Mouse (Mus musculus): ENCODE measurements around the gene Sun2. TPM values are rescaled to one million over a fixed set of nuclear protein-coding genes. Genes with fewer than 3 reads are reported as not detected.

The Sun2 gene
- polyA plus RNA-seq, 1 experiment from 2014 or later: 8.1 TPM

DNA sequence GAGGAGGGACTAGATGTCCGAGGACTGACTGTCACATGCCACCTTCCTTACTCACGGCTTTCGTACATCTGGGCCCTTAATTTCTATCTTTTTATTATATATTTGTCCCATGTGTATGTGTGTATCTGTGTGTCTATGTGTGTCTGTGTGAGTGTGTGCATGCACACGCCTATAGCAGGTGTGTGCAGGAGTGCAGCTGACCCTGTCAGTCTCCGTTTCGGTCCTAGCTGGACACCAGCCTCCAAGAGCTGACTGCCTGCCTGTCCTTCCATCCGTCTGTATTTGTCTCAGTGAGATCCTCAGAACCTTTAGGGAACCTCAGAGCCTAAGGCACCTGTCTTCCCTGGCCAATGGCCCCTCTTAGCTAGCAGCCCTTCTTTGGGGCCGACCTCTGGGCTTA lies 22.1 kb downstream of the Sun2 start:
- H3K4me3 ChIP-seq: no peak overlapping the region
- no peaks in the 10 kb centered on the region for H3K9me3 ChIP-seq (replicated peaks)
- WGBS: 88% methylated on average over 8 of the region's 8 CpGs
- H3K36me3 ChIP-seq (ENCODE audit: poor library complexity, severe bottlenecking): peaks cover 85% of the 10 kb centered on the region
- H3K9ac ChIP-seq: no peak overlapping the region
- H3K27me3 ChIP-seq: no peaks in the 10 kb centered on the region
- H3K4me2 ChIP-seq: no peak overlapping the region
- ATAC-seq: no peak
- no peaks in the 10 kb centered on the region for H3K4me1 ChIP-seq
- H3K27ac ChIP-seq: no peak overlapping the region

DNA sequence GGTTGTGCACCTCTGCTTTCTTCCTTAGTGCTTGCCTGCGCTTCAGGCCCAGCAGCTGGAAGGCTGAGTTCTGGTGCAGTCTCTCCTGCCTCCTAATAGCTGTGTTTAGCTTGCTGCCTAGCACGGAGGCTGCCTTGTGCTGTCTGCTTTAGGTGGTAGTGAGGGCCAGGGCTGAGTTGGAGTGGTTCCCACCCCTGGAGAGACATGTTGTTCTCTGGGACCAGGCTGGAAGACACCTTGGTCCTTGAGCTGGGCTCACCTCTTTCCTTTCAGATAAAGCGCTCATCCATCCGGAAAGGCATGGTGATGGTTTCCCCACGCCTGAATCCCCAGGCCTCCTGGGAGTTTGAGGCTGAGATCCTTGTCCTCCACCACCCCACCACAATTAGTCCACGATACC lies 25.6 kb downstream of the Sun2 start:
- Histone ChIP-seq H3K4me3 (no peak overlapping the region), H3K4me2 (no peak overlapping the region), H3K9ac (no peak overlapping the region), H3K27me3 (no peaks in the 10 kb centered on the region), H3K27ac (no peak overlapping the region), H3K9me3 (replicated peaks) (no peaks in the 10 kb centered on the region), H3K36me3 (ENCODE audit: poor library complexity, severe bottlenecking) (peaks cover 97% of the 10 kb centered on the region), H3K4me1 (no peaks in the 10 kb centered on the region)
- no peak for ATAC-seq
- WGBS: 83% methylated on average over 6 of the region's 6 CpGs

DNA sequence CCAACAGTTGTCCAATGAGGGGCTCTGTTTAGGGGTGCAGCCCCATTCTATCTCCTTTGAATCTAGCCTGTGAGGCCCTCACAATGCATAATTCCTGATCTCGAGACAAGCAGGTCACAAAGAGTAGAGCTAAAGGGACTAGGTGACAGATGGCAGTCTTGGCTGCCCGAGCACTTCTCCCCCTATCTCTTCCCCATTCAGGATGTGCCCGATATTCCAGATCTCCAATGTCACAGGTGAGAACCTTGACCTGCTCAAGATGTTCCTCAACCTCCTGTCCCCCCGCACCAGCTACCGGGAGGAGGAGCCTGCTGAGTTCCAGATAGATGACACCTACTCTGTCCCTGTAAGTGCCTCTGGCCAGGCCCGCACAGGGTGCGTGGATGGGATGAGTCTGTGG lies 26.7 kb downstream of the Sun2 start:
- H3K4me3 ChIP-seq: no peak overlapping the region
- H3K36me3 ChIP-seq (ENCODE audit: poor library complexity, severe bottlenecking): peaks cover 98% of the 10 kb centered on the region
- no peak overlapping the region for H3K27ac ChIP-seq
- no peak overlapping the region for H3K4me2 ChIP-seq
- no peak for ATAC-seq
- H3K9ac ChIP-seq: no peak overlapping the region
- H3K27me3 ChIP-seq: no peaks in the 10 kb centered on the region
- H3K9me3 ChIP-seq (replicated peaks): no peaks in the 10 kb centered on the region
- WGBS: 93% methylated on average over 7 of the region's 7 CpGs
- no peaks in the 10 kb centered on the region for H3K4me1 ChIP-seq

DNA sequence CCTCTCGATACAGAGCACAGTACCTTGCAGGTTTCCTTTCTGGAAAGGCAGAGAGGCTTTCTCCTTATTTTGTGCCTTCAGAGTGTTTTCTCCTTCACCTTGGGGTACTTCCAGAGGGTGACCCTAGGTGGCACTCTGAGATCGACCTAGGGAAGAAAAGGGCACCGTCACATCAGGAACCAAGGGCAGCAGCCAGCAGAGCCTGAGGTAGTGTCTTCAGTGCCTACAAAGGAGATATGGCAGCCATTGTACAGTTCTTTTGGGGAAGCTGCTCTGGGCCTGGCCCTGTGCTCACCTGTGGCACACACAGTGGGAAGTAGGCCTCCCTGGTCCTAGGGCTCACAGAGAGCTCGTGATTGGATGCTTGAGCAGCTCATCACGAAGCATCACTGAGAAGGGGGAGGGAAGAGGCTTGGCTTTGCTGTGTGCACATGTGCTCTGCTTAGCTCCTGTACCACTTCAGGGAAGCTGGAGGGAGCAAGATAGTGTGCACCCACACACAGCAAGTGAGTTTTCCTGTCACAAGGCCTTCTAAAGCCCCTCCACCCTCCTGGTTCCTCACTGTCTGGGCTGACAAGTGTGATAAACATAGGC lies 34.0 kb downstream of the Sun2 start:
- H3K9ac ChIP-seq: no peak overlapping the region
- no peak overlapping the region for H3K27ac ChIP-seq
- no peak overlapping the region for H3K4me3 ChIP-seq
- peaks cover 7% of the 10 kb centered on the region; the same call in 1 of the 2 replicates for H3K4me1 ChIP-seq
- H3K27me3 ChIP-seq: no peaks in the 10 kb centered on the region
- 88% methylated on average over 5 of the region's 5 CpGs for WGBS
- no peak overlapping the region for H3K4me2 ChIP-seq
- no peaks in the 10 kb centered on the region for H3K9me3 ChIP-seq (replicated peaks)
- peaks cover 67% of the 10 kb centered on the region for H3K36me3 ChIP-seq (ENCODE audit: poor library complexity, severe bottlenecking)
- ATAC-seq: no peak

DNA sequence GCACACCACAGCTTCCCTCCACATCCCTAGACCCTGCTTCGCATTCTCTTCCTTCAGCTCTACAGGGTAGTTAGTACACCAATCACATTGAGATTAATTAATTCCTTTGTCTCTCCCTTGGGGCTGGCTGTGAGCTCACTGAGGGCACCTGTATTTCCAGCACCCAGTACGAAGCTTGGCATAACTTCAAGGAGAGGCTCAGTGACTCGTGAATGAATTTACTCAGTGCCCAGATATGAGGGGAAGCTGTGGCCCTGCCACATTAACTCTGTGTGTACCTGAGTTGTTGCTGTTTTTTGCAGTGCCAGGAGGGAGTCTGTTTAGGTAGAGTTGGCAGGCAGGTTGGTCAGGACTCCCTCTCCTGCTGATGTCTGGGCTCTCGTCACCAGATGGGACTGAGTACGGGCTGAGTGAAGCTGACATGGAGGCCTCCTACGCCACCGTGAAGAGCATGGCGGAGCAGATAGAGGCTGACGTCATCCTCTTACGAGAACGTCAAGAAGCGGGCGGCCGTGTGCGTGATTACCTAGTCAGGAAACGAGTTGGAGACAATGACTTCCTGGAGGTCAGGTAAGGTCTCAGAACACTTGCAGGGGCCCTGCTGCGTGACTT lies 35.6 kb downstream of the Sun2 start:
- no peak overlapping the region for H3K4me2 ChIP-seq
- no peaks in the 10 kb centered on the region for H3K9me3 ChIP-seq (replicated peaks)
- peaks cover 7% of the 10 kb centered on the region; the same call in 1 of the 2 replicates for H3K4me1 ChIP-seq
- H3K27ac ChIP-seq: no peak overlapping the region; the same call in 1 of the 2 replicates
- H3K9ac ChIP-seq: no peak overlapping the region
- H3K27me3 ChIP-seq: no peaks in the 10 kb centered on the region
- no peak for ATAC-seq
- WGBS: 84% methylated on average over 17 of the region's 17 CpGs
- no peak overlapping the region for H3K4me3 ChIP-seq
- H3K36me3 ChIP-seq (ENCODE audit: poor library complexity, severe bottlenecking): peaks cover 51% of the 10 kb centered on the region

DNA sequence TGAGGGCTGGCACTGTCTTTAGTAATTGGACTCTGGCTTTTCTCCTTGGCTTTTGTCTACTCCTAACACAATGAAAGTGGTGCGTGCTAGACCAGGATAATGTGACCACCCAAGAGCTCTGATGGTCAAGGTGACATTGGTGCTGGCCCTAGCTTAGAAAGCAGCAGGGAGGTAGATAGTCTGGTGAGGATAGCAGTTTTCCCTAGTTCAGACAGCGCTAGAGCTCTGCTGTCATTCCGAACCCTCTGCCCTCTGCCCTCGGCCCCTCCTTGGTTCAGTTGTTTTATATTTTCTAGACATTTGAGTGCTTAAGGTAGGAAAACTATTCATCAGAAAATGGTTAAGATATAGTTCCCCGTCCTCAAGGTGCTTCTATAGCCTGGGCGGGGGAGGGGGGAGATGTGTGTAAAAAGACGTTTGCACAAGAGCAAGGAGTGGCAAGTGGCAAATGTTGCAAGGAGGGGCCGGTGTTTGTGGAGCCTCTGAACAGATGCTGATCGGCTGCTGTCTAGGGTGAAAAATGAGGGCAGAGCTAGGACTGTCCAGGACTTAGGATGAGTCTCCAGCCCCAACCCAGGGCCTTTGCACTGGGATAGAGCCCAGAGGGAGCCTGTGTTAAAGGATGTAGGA lies 44.7 kb downstream of the Sun2 start:
- 78% methylated on average over 9 of the region's 9 CpGs for WGBS
- no peaks in the 10 kb centered on the region for H3K27me3 ChIP-seq
- H3K9ac ChIP-seq: no peak overlapping the region
- H3K4me3 ChIP-seq: no peak overlapping the region
- H3K4me2 ChIP-seq: no peak overlapping the region
- H3K36me3 ChIP-seq (ENCODE audit: poor library complexity, severe bottlenecking): peaks cover 31% of the 10 kb centered on the region
- peak overlapping the region; percentile 80 for H3K27ac ChIP-seq
- peaks cover 25% of the 10 kb centered on the region for H3K4me1 ChIP-seq
- ATAC-seq: no peak
- H3K9me3 ChIP-seq (replicated peaks): no peaks in the 10 kb centered on the region

DNA sequence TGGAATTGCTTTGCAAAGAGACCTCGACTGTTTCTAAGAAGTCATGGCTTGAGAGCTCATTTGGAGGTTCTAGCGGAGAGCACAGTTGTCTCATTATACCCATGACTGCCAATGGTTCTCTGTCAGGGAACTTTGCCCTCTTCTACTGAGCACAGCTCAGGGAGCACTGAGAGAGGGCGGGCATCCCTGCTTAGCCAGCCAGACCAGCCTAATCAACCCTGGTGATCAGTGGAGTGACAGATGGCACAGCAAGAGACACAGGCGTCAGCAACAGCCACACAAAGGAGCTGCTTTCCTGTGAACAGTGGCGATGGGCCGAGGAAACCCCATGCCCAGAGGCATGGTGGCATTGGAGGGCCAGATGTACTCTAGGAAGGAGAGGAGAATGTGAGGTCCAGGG lies 45.3 kb downstream of the Sun2 start:
- WGBS: 61% methylated on average over 6 of the region's 6 CpGs
- Histone ChIP-seq H3K27me3 (no peaks in the 10 kb centered on the region), H3K36me3 (ENCODE audit: poor library complexity, severe bottlenecking) (peaks cover 31% of the 10 kb centered on the region), H3K27ac (peak overlapping the region; percentile 80), H3K4me2 (no peak overlapping the region), H3K9me3 (replicated peaks) (no peaks in the 10 kb centered on the region), H3K4me3 (no peak overlapping the region), H3K4me1 (peaks cover 32% of the 10 kb centered on the region), H3K9ac (no peak overlapping the region)
- ATAC-seq: peak; percentile 67

DNA sequence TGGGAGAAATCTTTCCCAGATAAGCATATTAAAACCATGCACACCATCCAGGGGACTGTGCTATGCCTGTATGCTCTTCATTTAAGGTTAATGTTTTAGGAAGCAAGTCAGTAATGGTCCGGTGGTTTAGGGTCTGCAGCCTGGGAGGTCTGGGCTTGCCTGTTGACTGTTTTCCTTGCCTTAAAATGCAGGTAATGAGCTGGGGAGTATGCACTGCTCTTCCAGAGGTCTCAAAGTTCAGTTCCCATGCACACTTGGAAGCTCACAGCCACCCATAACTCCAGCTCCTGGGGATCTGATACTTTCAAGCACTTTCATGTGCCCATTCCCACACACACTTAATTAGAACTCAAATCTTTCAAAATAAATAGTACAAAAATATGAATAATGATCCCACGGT lies 45.8 kb downstream of the Sun2 start:
- ATAC-seq: no peak
- Histone ChIP-seq H3K4me1 (peaks cover 37% of the 10 kb centered on the region), H3K4me3 (no peak overlapping the region), H3K36me3 (ENCODE audit: poor library complexity, severe bottlenecking) (peaks cover 31% of the 10 kb centered on the region), H3K9me3 (replicated peaks) (no peaks in the 10 kb centered on the region), H3K27me3 (no peaks in the 10 kb centered on the region), H3K9ac (no peak overlapping the region), H3K27ac (peak overlapping the region; percentile 80), H3K4me2 (no peak overlapping the region)
- 95% methylated on average over 2 of the region's 2 CpGs for WGBS

DNA sequence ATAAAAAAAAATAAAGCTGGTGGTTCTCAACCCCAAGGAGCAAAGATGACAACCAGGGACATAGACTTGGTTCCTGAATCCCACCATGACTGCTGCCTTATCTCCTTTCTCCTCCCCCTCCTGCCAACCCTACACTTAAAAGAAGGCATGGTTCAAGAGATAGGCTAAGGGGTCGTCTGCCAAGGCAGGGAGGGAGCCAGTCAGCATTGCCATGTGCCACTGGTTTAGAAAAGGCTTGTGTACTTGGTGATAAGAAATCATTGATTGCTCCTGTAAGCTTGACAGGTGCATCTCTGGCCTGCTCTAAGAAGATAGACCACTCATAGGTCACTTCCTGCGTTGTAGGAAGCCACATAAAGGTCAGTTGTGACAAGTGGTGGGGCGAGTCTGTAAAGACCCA lies 46.8 kb downstream of the Sun2 start:
- Histone ChIP-seq H3K9me3 (replicated peaks) (no peaks in the 10 kb centered on the region), H3K27ac (no peak overlapping the region), H3K27me3 (no peaks in the 10 kb centered on the region), H3K9ac (no peak overlapping the region), H3K4me2 (no peak overlapping the region), H3K4me3 (no peak overlapping the region), H3K4me1 (peaks cover 41% of the 10 kb centered on the region), H3K36me3 (ENCODE audit: poor library complexity, severe bottlenecking) (peaks cover 31% of the 10 kb centered on the region)
- ATAC-seq: no peak
- 73% methylated on average over 3 of the region's 3 CpGs for WGBS

DNA sequence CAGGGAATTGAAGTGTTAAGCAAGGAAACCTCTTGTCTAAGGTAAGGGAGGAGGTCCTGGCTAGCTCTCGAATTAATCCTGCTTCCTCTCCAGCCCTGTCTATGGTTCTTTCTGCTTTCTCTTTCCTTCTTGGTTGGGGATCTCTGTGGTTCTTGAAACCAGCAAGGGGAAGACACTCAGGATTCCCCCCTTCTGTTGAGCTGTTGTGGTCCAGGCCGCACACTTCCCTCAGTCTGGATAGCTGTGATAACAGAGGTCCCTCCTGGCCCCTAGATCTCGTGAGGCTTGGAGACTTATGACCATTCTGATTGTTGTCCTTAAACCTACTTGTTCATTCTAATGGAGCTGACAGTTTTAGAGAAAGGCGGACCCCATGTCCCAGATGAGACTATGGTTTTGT lies 47.8 kb downstream of the Sun2 start:
- Histone ChIP-seq H3K4me3 (no peak overlapping the region), H3K9ac (no peak overlapping the region), H3K27me3 (no peaks in the 10 kb centered on the region), H3K4me1 (peaks cover 47% of the 10 kb centered on the region), H3K4me2 (no peak overlapping the region), H3K27ac (no peak overlapping the region), H3K9me3 (replicated peaks) (no peaks in the 10 kb centered on the region), H3K36me3 (ENCODE audit: poor library complexity, severe bottlenecking) (peaks cover 31% of the 10 kb centered on the region)
- 93% methylated on average over 4 of the region's 4 CpGs for WGBS
- ATAC-seq: no peak

DNA sequence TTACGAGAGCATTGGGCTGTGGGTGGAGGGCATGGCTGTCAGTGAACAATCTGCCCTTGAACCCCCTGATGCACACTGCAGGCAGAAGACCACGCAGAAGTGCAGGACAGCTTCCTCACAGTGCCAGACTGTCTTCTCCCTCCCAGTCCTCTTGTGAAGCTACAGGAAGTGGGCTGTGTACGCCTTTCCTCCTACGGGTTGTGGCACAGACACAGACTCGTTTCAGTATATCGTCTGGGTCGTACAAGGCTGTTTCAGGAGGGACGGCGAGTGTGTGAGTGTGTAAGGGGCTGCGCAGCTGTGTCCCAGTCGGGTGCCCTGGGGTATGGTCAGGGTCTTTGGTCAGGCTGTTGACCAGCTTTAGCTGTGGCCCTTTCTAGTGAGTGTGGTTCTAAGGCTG lies 48.6 kb downstream of the Sun2 start:
- H3K9ac ChIP-seq: no peak overlapping the region
- peaks cover 49% of the 10 kb centered on the region for H3K4me1 ChIP-seq
- peaks cover 25% of the 10 kb centered on the region for H3K36me3 ChIP-seq (ENCODE audit: poor library complexity, severe bottlenecking)
- H3K27ac ChIP-seq: no peak overlapping the region
- WGBS: 95% methylated on average over 11 of the region's 11 CpGs
- H3K9me3 ChIP-seq (replicated peaks): no peaks in the 10 kb centered on the region
- no peak for ATAC-seq
- no peaks in the 10 kb centered on the region for H3K27me3 ChIP-seq
- no peak overlapping the region for H3K4me3 ChIP-seq
- H3K4me2 ChIP-seq: no peak overlapping the region

DNA sequence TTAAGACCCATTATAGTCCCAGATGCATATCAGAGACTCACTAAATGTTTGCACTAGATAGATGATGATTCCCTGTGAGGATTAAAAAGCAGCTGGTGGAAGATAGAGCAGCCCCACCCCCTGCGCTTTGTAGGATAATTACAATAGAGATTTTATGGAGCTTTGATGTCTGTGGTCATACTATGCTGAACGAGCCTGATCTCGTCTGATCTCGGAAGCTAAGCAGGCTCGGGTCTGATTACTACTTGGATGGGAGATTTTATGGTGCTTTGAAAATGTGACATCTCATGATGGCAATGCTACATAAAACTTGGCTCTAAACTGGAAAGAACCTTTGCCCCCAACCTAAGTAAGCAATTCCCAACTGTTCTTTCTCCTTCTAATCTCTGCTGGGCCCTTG lies 50.0 kb downstream of the Sun2 start:
- Histone ChIP-seq H3K4me1 (peaks cover 48% of the 10 kb centered on the region), H3K4me2 (peak overlapping the region; percentile 97), H3K4me3 (peak overlapping the region; percentile 69), H3K27me3 (no peaks in the 10 kb centered on the region), H3K9ac (peak overlapping the region; percentile 93; the same call in 1 of the 2 replicates), H3K27ac (no peak overlapping the region), H3K36me3 (ENCODE audit: poor library complexity, severe bottlenecking) (peaks cover 25% of the 10 kb centered on the region), H3K9me3 (replicated peaks) (no peaks in the 10 kb centered on the region)
- ATAC-seq: no peak
- 71% methylated on average over 5 of the region's 5 CpGs for WGBS
